Mouse (Mus musculus): ENCODE data around the gene Aldh3a2.
"Not testable (repeated sequence)": the region's sequence is repeated elsewhere in the genome, so short reads cannot be mapped to it uniquely, and the experiment has no call there.

Gene Aldh3a2

GRCm38 (mm10) chr11:61207487-61208246, 59.6 kb downstream of the Aldh3a2 start, which contains the start of gene Aldh3a1:
Aldh3a1 (plus strand) TSS chr11:61207537.
- no peak for DNase-seq

GRCm38 (mm10) chr11:61206136-61206535, 61.1 kb downstream of the Aldh3a2 start:
- DNase-seq = no peak

- peak; percentile 65 to 74 for DNase-seq
Measured at GRCm38 (mm10) chr11:61205167-61205950, 61.9 kb downstream of the Aldh3a2 start.

- no peak for DNase-seq
Measured at GRCm38 (mm10) chr11:61202810-61203209, 64.5 kb downstream of the Aldh3a2 start.

- DNase-seq = no peak
Measured at GRCm38 (mm10) chr11:61202186-61202585, 65.1 kb downstream of the Aldh3a2 start.

GRCm38 (mm10) chr11:61199620-61200362, 67.5 kb downstream of the Aldh3a2 start:
- DNase-seq = no peak

- no peak for DNase-seq
Measured at GRCm38 (mm10) chr11:61197935-61198334, 69.3 kb downstream of the Aldh3a2 start.

GRCm38 (mm10) chr11:61196616-61197353, 70.5 kb downstream of the Aldh3a2 start:
- no peak for DNase-seq

- DNase-seq = peak; percentile 93 to 96
Measured at GRCm38 (mm10) chr11:61193392-61193791, 73.9 kb downstream of the Aldh3a2 start.

GRCm38 (mm10) chr11:61192779-61193178, 74.5 kb downstream of the Aldh3a2 start:
- no peak for DNase-seq

- DNase-seq = not testable (repeated sequence)
Measured at GRCm38 (mm10) chr11:61192123-61192522, 75.1 kb downstream of the Aldh3a2 start.

GRCm38 (mm10) chr11:61190776-61191175, 76.5 kb downstream of the Aldh3a2 start:
- no peak for DNase-seq

GRCm38 (mm10) chr11:61183820-61184219, 83.4 kb downstream of the Aldh3a2 start:
- no peak for DNase-seq

- DNase-seq = no peak
Measured at GRCm38 (mm10) chr11:61181624-61182023, 85.6 kb downstream of the Aldh3a2 start.

GRCm38 (mm10) chr11:61180361-61180760, 86.9 kb downstream of the Aldh3a2 start:
- no peak for DNase-seq

- no peak for DNase-seq
Measured at GRCm38 (mm10) chr11:61176321-61176720, 90.9 kb downstream of the Aldh3a2 start.

GRCm38 (mm10) chr11:61175778-61176177, 91.5 kb downstream of the Aldh3a2 start:
- no peak for DNase-seq

GRCm38 (mm10) chr11:61174821-61175658, 92.2 kb downstream of the Aldh3a2 start, which contains the start of gene Usp22:
Usp22 (minus strand) TSS chr11:61175055.
- peak; percentile 99 for DNase-seq

- peak; percentile 71 to 88 for DNase-seq
Measured at GRCm38 (mm10) chr11:61174291-61174820, 92.9 kb downstream of the Aldh3a2 start.

- DNase-seq = not testable (repeated sequence)
Measured at GRCm38 (mm10) chr11:61173477-61173876, 93.8 kb downstream of the Aldh3a2 start.

Measured in cerebellum, postnatal 14 days (tissue).